Comparison of ENCODE assay signal across 19 mouse cellular contexts in the genomic region with DNA sequence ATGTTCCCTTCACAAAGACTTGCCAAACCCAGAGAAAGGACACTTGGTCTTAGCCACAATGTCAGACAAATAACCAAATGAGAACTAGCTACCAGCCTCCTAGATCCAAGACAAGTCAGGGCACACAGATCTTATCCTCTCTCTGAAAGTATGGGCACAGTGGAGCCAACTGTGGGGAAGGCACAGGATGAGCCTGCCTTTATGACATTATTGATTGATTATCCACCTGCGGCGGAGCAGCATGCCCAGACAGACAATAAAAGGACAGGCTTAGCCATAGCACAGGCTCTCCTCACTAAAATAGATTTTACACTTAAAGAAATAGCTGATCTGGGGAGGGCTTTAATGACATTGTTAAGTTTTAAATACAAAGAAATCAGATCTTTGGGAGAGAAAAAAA.
DNase-seq lines count a peak whose midpoint lies in the region; ATAC-seq lines count a peak whose summit lies in the region.
"Had no signal": no experiment of that assay in that cellular context is flagged by ENCODE, and none has a peak within 500 bp of the region (broad histone marks: within the 10 kb centered on the region; RNA-seq: fewer than 3 reads in every experiment).

No protein-coding gene starts in this region.

- ATAC-seq in megakaryocyte progenitor cell, adult 5-6 weeks (replicated peaks; ENCODE audit: poor library complexity): no peak
- ATAC-seq: activated CD4-positive, CD25-positive, alpha-beta regulatory T cell, adult 4 months; CD4-positive, CD25-positive, alpha-beta regulatory T cell, adult 4 months; Patski had no signal

- intact Hi-C loops in heart, postnatal 14 days (cut with DNase I): no loop called here

- DNase-seq in heart, adult 11 months: peak; percentile 34
- no peak for DNase-seq in heart, postnatal 14 days
- peak; percentile 80 for DNase-seq in fat pad, adult 2 months (ENCODE audit: extremely low read depth, low read depth, low spot score)
- DNase-seq in gonadal fat pad, adult 2 months (ENCODE audit: low read depth): peak; percentile 84
- DNase-seq in right cerebral cortex, postnatal 10 days (ENCODE audit: low spot score in 2 of 2): no peak
- DNase-seq: adrenal gland, adult 2 months; adrenal gland, adult 8-10 months; adrenal gland, postnatal 10 days; adrenal gland, postnatal 14 days; adrenal gland, postnatal 25 days; adrenal gland, postnatal 36 days; B cell, adult 2 months; cerebellum, adult 11 months; cerebellum, adult 11-12 months; cerebellum, adult 18-20 months had no signal

Comparison
In these comparisons a context has a peak if more than half of its experiments do, and no peak if none do; other contexts are left out.
1. DNase-seq: peak in heart, adult 11 months (single experiment), fat pad, adult 2 months (single experiment) and gonadal fat pad, adult 2 months (single experiment); none in heart, postnatal 14 days (0 of 2) and right cerebral cortex, postnatal 10 days (0 of 2).